Mouse (Mus musculus) frontal cortex, postnatal 10 days (tissue): Measurements from ENCODE around the gene Rtf2.

Source experiments
- DNase-seq, 2 experiments: peaks; one replicate each; pipeline ENCODE4 v3.0.0; 2022; ENCODE audit warnings: low spot score in 2 of 2, mixed read lengths in 1 of 2

Gene Rtf2

DNA sequence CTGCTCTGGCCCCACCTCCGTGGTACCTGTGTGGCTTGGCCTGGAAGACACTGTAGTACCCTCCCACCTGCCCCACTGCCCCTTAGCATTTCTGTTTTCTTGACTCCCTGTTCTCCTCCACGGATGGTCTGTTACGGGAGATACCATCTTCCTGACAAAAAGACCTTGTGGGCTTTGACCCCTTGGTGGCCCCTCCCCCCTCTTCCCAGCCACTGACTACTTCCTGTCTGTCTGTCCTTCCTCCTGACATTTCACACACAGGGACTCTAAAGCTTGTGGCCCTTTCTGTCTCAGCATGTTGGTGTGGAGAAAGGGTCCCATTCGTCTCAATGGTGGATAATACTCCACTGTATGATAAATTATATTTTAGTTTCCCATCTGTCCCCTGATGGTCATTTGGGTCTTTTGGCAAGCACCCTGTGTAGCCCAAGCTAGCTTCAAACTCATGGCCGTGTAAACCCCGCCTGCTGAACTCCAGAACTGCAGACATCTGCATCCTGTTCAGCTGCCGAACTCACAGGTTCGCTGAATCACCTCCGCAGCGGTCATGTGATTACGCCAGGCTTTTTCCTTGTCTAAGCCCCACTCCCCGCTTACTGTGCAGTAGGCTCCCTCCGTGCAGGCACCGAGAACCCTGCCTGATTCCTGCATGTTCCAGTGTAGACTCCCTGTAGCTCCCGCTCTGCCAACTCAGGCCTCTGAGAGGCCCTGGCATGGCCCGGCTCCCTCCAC is 41.5 kb downstream of the Rtf2 start:
- DNase-seq: no peak

DNA sequence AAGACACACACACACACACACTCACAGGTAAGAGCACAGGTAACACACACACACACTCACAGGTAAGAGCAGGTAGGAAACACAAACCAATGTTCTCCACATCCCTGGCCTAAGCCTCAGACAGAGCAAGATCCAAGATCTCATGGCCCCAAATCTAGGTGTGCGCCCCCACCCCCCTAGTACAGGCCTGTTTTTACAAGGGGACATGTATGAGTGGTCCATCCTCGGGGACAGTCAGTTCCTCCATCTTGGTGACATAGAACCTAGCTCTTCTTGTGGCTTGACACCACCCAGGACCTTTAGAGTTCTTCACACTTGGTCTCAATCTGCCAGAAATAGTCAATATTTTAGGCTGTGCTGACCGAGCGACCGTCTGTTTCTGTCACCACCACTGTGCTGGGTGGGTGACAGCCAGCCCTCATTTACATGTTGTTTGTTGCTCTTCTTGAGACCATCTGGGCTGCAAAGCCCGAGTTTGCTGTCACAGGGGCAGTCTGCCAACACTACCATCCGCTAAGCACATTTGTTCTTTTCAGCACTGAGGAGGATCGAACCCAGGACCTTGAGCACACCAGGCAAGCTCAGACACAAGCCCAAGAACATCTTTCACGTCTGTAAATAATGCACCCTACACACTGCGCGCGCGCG is 43.5 kb downstream of the Rtf2 start:
- peak in 1 of 2 experiments; percentile 32 for DNase-seq

DNA sequence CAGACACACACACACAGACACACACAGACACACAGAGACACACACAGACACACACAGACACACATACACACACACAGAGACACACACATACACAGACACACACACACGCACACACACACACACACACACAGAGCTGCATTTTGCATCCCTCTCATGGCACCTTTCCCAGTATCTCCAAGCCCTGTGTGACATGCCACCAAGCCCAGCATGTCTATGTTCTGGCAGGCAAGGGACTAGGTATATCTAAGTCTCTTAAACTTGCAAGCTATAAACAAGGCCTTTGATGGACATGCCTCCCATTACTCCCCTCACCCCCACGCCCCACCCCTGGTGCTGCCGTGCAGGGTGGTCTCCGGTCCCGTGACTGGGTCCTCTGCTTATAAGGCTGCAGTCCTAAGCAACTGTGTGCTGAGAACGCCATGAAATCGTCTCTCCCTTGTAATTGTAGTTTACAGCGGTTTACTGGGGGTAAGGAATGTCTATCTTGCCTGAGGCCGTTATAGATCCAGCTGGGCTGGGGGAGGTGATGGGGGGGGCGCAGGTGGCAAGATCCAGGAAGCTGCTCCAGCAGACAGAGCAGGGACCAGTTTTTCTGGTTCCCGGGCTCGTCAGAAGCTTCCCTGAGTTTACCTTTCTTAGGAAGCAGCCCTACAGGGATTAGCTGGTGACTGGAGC is 44.5 kb downstream of the Rtf2 start:
- no peak for DNase-seq

DNA sequence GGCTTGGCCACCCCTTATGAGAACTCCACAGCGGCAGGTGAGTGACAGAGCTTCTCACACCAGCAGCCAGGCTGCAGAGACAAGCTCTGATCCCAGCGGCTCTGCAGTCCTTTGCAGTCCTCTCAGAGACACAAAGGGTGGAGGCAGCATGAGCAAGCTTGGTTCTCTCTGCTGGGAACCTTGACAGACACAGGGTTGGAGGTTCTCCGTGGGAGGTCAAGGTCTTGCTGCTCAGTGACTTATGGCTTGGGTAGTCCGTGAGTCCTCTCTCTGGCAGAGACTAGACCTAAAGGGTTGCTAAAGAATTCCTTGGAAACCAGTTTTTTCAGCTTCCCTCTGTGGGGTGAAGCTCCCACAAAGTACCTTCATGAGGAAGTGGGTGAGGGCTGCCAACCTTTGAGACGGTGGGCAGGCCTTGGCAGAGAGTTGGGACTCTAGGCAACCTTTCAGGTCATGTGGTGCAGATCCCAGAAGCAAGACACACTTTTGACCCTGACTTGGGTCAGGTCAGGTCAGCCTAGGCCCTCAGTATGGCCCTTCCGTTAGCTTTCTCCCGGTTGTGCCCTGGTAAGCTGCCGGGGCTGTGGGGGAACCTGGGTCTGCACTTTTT is 56.5 kb downstream of the Rtf2 start:
- no peak for DNase-seq

DNA sequence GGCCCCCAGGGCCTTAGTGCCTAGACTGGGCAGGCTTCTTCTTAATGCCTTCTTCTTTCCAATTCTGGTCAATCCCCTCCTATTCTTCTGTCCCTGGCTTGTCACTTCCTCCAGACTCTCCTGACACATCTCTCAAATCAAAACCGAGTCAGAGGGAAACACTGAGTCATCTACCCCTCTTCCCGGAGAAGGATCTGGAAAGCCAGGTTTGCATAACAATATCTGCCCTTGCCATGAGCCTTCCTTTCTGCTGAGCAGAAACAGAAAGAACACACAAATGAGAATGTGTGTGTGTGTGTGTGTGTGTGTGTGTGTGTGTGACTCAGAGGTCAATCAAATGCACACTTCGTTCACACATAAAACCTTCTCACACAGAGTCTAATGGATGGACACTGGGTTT is 58.5 kb downstream of the Rtf2 start:
- no peak for DNase-seq

DNA sequence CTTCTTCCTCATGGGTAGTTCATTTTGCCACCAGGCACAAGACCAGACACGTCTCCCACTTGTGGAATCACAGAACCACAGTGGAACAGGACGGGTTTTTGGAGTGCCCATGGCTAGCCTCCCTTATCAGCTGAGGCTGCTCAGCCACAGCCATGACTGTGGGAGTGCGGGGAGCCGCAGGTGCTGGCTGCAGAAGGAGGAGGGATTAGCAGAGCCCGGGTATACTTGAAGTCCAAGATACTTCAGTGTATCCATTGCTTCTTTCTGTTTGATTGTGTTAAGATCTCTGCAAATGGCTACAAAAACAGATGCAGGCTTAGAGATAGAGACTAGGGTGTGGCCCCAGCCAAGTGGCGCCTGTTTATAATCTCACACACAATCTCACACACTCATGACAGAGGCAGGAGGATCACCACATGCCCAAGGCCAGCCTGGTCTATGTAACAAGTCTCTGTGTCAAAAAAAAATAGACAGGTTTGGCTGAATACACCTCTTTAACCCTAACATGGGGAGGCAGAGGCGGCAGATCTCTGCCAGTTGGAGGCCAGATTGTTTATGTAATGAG is 60.5 kb downstream of the Rtf2 start:
- no peak for DNase-seq

DNA sequence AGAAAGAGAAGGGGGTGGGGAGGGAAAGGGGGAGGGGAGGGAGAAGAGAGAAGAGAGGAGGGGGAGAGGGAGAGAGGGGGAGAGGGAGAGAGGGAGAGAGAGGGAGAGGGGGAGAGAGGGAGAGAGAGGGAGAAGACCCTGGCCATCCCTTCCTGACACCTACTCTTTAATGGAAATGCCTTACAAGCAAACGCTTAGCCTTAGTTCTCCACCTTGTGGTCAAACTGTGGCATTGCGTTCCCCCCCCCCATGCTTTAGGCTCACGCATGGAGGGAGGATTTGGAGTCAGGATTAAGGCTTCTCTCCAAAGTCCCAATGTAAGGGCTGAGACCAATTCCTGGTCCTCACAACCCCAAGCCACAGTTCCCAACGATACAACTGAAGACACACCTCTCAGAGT is 61.0 kb downstream of the Rtf2 start:
- DNase-seq: no peak

DNA sequence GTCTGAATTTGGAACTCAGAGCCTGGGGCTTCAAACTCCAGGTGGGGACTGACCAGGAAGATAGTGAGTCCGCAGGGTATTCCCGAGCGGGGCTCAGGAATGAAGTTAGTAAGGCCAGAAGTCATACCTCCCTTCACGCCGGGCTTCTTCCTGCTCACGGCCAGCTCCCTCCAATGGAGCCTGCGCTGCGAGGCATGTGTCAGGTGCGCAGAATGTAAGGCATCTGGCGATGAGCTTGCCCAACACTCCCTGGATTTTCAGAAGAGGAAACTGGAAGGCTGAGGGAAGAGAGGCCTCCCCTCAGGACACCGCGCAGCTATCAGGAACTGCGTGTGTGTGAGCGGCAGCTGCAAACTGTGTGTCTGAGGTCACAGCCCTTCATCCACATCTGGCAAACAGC is 61.8 kb downstream of the Rtf2 start:
- no peak for DNase-seq

DNA sequence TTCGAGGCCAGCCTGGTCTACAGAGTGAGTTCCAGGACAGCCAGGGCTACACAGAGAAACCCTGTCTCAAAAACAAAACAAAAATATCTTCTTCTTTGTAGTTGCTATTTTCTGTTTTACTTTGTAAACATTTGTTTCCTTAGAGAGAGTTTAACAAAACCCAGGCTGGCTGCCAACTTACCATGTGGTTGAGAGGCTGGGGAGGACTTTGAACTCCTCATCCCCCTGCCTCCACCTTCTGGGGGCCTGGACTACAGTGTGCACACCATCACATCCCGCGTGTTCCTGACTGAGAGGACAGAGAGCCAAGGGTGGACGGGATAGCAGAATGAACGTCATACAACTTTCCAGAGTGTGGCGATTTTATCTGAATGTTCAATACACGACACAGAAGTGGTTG is 65.8 kb downstream of the Rtf2 start:
- no peak for DNase-seq

DNA sequence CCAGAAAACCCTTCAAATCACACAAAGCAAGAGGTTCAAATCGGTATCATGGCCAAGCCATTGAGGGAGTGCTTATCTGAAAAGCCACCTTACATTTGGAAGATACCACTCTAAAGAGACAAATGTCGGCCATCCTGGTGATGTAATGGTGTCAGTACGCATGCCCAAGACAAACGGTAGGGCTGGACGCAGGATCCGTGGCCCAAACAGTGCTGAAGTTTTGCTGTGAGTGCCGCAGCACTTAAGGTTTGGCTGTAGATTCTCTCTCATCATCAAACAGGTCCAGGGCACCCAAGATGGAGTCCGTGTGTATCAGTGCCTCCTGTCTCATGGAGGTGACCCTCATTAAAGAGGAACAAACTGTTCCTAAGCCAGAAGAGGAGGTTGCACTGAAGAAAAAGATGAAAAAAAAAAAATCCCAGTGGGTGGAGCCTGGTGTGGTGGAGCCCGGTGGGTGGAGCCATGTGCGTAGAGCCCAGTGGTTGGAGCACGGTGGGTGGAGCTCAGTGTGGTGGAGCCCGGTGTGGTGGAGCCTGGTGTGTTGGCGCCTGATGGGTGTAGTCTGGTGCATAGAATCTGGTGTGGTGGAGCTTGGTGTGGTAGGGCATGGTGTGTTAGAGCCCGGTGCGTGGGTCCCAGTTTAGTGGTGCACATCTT is 69.8 kb downstream of the Rtf2 start:
- no peak for DNase-seq

DNA sequence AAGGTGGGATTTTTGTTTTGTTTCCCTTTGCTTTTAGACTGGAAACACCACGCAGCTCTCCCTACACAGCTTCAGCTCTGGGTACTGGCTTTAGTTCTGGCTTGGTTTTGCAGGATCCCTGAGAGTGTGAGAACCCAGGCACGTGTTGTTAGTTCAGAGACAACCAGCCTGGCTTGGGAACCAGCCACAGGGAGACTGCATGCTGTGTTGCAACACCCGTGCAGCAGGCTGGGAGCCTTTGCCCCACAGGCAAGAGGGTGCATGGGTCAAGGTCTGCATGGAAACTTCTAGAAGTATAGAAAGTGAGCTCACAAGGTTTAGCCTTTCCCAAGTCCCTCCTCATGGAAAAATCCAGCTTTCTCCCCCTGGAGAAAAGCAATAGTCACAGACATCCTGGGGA is 70.5 kb downstream of the Rtf2 start:
- DNase-seq: no peak

DNA sequence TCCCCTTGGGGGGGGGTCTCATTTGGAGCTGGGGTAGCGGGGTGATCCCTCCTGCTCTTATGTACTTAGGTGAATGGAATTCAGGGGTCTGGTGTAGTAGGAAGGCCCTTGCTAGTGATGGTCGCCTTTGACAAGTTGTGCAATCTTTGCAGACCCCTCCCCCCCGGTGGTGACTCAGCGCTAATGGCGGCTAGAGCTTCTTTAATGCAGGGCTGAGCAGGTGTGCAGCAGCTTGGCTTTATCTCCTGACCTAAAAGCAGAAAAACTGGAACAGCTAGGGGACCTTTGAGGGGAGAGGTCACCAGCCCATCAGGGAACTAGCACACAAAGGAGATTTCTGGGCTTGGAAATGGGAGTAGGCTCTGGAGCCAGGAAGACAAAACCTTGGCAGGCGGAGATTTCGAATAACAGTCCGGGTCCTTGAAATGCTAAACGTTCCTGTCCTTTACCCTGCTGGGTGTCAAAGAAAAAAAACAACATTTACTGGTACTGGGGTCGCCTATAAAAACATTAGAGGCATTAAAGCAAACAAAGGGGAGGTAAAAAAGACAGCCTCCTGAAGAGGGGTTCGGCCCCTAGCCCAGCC is 76.1 kb downstream of the Rtf2 start:
- DNase-seq: no peak
